In genomic region chr4:140592217-140592759, GRCm38 (mm10) we compare ENCODE assay signal across 7 mouse cellular contexts.
DNase-seq lines count a peak whose midpoint lies in the region; ATAC-seq and TF ChIP-seq lines count a peak whose summit lies in the region.

No protein-coding gene starts in this region.

- no peak overlapping the region for H3K27ac ChIP-seq in intestine, embryonic 16.5 days (ENCODE audit: low read length)
- H3K27ac ChIP-seq in midbrain, postnatal 0 days (ENCODE audit: low read depth, low read length) = no peak overlapping the region

- H3K4me1 ChIP-seq in intestine, embryonic 16.5 days (ENCODE audit: control insufficient read depth, insufficient read depth, low read length) = no peaks in the 10 kb centered on the region
- no peaks in the 10 kb centered on the region for H3K4me1 ChIP-seq in midbrain, postnatal 0 days (ENCODE audit: insufficient read depth, low read length)

- peaks cover 8% of the 10 kb centered on the region; the same call in 1 of the 2 replicates for H3K9me3 ChIP-seq in intestine, embryonic 16.5 days (ENCODE audit: control insufficient read depth, low read length)
- no peaks in the 10 kb centered on the region for H3K9me3 ChIP-seq in midbrain, postnatal 0 days (ENCODE audit: low read length)

- no peak overlapping the region for H3K4me3 ChIP-seq in intestine, embryonic 16.5 days (ENCODE audit: low read length)
- H3K4me3 ChIP-seq in midbrain, postnatal 0 days (ENCODE audit: low read depth, low read length) = no peak overlapping the region

- H3K36me3 ChIP-seq in intestine, embryonic 16.5 days (ENCODE audit: control insufficient read depth, insufficient read depth, low read length) = 0 out of 2 replicates have a peak, but pooled peaks cover 6% of the 10 kb centered on the region
- H3K36me3 ChIP-seq in midbrain, postnatal 0 days (ENCODE audit: insufficient read depth, low read length) = peaks cover 26% of the 10 kb centered on the region

- H3K4me2 ChIP-seq in intestine, embryonic 16.5 days (ENCODE audit: low read depth, low read length) = no peak overlapping the region
- no peak overlapping the region for H3K4me2 ChIP-seq in midbrain, postnatal 0 days (ENCODE audit: low read depth, low read length, poor library complexity, severe bottlenecking)

- peak; percentile 84 to 94 for DNase-seq in adrenal gland, adult (ENCODE audit: inconsistent age in 2 of 2, low spot score in 1 of 2)
- DNase-seq in cerebellum, postnatal 25 days = peak; percentile 86 to 93
- DNase-seq in gastrocnemius, adult 8-10 months (ENCODE audit: low spot score in 2 of 2) = peak; percentile 77 to 79
- DNase-seq in left cerebral cortex, postnatal 14 days (ENCODE audit: low spot score in 2 of 2) = peak; percentile 81 to 88
- peak; percentile 90 for DNase-seq in midbrain, postnatal 0 days (ENCODE audit: low spot score)
- peak; percentile 34 to 63 for DNase-seq in spleen, postnatal 36 days (ENCODE audit: low spot score in 2 of 2)

- H3K9ac ChIP-seq in intestine, embryonic 16.5 days (ENCODE audit: low read depth, low read length) = no peak overlapping the region
- no peak overlapping the region for H3K9ac ChIP-seq in midbrain, postnatal 0 days (replicated peaks; ENCODE audit: low read length, poor library complexity, severe bottlenecking)

- peak; percentile 87 for TF ChIP-seq CTCF in midbrain, postnatal 0 days (IDR thresholded peaks at IDR 0.05)

- 30% methylated on average over 11 of the region's 11 CpGs for WGBS in intestine, embryonic 16.5 days
- 27% methylated on average over 11 of the region's 11 CpGs for WGBS in midbrain, postnatal 0 days

- intact Hi-C loops in left cerebral cortex, postnatal 14 days (cut with DNase I) = loop anchor here (1.0 kb wide), 1 partner anchor 82 kb away; no protein-coding TSS in a partner anchor

- peak; percentile 73 for ATAC-seq in intestine, embryonic 16.5 days
- ATAC-seq in midbrain, postnatal 0 days (ENCODE audit: low FRiP score) = peak; percentile 75

- H3K27me3 ChIP-seq in intestine, embryonic 16.5 days (replicated peaks; ENCODE audit: control insufficient read depth, insufficient read depth, low read length) = no peaks in the 10 kb centered on the region
- H3K27me3 ChIP-seq in midbrain, postnatal 0 days (ENCODE audit: insufficient read depth, low read length) = no peaks in the 10 kb centered on the region
